Mouse (Mus musculus) frontal cortex, postnatal 36 days (tissue): ENCODE measurements around the gene Fsd2.

Source experiments
- DNase-seq, 2 experiments: peaks; one replicate each; pipeline ENCODE4 v3.0.0; 2022; ENCODE audit warnings: low spot score in 2 of 2

Fsd2 gene

DNA sequence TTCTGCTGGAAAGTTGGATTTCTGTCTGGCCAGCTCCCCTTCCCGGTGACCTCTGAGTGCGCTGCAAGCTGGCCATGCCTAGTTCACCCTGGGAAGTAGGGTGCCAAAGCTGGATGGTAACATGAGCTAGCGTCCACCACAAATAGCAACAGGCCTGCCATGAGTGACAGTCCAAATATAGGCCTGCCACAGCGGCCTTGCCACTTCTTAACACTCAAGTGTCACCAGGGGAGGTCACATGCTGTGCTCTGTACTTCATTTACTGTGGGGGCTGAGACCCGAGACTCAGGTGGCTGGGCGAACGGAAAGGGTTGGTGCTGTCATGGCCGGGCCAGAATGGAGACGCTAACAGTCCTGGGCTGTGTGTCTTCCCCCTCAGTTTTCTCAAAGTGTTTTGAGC is at the start of gene Fsd2:
TSS of gene Fsd2 (minus strand) at position 53 of the 400 bp plus-strand sequence.
- no peak for DNase-seq

GRCm38 (mm10) chr7:81615031-81615430 is 48.3 kb upstream of the Fsd2 start:
- no peak for DNase-seq

GRCm38 (mm10) chr7:81612856-81613635 is 46.3 kb upstream of the Fsd2 start:
- DNase-seq = no peak

- DNase-seq = no peak
Observed at GRCm38 (mm10) chr7:81610125-81610524, 43.4 kb upstream of the Fsd2 start.

DNA sequence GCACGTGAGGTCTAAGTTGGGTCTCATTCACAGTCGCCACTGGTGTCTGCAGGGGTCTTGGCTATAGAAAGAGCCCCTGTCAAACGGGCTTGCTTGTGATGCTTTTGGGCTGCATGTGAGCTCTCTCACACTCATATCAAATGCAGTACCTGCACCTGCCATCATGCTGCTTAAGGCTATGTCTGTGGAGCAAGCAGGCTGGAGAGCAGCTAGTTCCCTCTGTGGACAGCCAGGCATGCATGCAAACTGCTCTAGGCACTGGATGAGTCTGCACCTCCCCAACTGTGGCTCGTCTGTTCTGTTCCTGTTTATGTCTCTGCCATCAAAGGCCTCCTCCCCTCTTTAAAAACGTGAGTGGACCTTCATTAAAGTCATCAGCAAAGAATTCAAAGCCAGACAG is 39.7 kb upstream of the Fsd2 start:
- no peak for DNase-seq

- DNase-seq = no peak
Observed at GRCm38 (mm10) chr7:81605489-81605888, 38.7 kb upstream of the Fsd2 start.

- no peak for DNase-seq
Observed at GRCm38 (mm10) chr7:81604991-81605390, 38.2 kb upstream of the Fsd2 start.

GRCm38 (mm10) chr7:81599379-81600280 is 32.9 kb upstream of the Fsd2 start:
- peak; percentile 28 to 49 for DNase-seq

GRCm38 (mm10) chr7:81597660-81598059 is 30.9 kb upstream of the Fsd2 start:
- no peak for DNase-seq

GRCm38 (mm10) chr7:81596086-81596485 is 29.3 kb upstream of the Fsd2 start:
- DNase-seq = no peak

DNA sequence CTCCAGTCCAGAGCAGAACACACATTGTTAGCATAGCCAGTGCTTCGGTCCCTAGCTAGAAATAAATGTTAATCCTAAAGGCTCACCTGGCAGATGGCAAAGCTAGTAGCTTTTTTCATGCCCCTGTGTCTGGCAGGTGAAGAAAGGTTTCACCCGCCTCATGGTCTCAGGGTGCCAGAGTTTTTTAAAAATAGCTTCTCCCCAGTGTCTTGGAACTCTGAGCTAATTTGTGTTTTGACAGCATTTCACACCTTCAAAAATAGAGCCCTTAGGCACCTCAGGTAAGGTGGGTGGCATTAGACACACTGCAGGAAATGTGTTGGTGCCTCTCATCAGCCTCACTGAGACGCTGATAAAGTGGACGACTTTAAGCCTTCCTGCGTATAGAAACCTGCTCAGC is 28.3 kb upstream of the Fsd2 start:
- DNase-seq = no peak

- no peak for DNase-seq
Observed at GRCm38 (mm10) chr7:81593387-81593786, 26.6 kb upstream of the Fsd2 start.

DNA sequence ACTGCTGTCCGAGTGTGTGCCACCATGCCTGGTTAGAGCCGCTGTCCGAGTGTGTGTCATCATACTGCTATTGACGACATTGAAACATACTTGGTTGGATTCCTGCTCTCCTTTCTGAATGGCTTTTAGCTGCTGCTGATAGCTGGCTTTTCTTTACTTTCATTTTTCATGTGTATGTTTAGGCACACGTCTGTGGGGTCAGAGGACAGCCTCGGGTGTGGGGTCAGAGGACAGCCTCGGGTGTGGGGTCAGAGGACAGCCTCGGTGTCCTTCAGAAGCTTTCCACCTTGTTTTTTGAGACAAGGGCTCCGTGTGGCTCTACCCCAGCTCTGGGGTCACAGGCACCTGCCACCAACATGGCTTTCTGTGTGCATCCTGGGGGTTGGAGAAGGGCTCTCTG is 25.9 kb upstream of the Fsd2 start:
- no peak for DNase-seq

DNA sequence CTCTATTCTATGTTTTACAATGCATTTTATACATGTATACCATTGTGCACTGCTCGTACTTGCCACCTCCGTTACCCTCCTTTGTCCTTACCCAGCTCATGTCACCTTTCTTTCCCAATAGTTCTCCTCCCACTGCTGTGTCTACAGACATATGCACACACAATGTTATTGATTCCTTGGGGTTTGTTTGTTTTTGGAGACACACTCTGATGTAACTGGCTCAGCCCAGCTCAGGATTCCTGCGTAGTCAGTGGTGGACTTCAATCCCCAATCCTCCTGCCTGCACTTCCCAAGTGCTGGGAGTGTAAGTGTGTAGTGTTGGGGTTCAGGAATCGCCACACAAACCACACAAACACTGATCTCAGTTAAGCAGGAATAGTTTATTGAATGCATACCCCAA is 20.5 kb upstream of the Fsd2 start:
- DNase-seq = no peak

DNA sequence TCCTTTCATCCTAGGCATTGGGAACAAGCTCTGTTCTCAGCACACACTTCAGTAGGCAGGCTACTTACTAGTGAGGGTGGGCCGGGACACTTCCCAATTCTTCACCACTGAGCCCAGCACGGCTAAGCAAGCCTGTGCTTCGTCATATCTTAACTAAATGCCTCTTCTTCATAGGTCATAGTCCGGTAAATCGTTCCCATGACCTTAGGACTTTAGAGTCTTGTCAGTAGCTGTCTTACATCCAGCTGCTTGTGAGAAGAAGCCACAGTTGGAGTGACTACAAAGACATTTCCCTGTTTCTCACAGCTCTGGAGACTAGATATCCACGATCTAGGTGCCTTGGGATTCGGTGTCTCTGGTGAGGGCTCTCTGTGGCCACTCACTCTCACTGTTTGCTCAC is 18.6 kb upstream of the Fsd2 start:
- DNase-seq = no peak

GRCm38 (mm10) chr7:81583512-81583911 is 16.8 kb upstream of the Fsd2 start:
- DNase-seq = no peak

DNA sequence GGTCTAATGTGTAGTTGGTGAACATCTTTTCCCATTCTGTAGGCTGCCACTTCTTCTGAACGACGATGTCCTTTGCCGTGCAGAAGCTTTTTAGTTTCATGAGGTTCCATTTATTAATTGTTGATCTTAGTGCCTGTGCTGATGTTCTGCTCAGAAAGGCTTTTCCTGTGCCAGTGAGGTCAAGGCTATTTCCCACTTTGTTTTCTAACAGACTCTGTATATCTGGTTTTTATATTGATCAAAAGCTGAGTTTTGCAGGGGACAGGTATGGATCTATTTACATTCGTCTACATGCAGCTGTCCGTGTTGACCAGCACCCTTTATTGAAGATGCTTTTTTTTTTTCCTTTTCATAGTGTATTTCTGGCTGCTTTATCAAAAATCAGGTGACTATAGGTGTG is 12.6 kb upstream of the Fsd2 start:
- DNase-seq = no peak

GRCm38 (mm10) chr7:81578413-81578812 is 11.7 kb upstream of the Fsd2 start:
- DNase-seq = no peak

DNA sequence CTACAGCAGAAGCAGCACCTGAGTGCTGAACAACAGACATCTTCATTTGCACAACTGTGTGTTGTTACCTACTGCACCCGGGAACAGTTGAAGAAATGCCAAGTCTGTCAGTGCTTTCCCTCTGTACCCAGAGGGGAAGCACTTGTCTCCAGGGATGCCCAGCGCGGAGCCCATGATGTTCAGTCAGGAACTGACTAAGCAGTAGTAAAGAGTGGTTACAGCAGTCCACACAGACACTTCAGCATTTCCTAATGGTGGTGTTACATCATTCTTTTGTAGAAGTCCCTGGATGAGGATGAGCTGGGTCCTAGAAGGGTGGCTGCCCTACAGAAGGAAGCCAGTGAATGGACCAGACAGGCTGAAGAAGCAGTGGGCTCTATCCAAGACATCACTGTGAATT is 11.1 kb upstream of the Fsd2 start:
- DNase-seq = no peak

- no peak for DNase-seq
Observed at GRCm38 (mm10) chr7:81575606-81576005, 8.9 kb upstream of the Fsd2 start.

DNA sequence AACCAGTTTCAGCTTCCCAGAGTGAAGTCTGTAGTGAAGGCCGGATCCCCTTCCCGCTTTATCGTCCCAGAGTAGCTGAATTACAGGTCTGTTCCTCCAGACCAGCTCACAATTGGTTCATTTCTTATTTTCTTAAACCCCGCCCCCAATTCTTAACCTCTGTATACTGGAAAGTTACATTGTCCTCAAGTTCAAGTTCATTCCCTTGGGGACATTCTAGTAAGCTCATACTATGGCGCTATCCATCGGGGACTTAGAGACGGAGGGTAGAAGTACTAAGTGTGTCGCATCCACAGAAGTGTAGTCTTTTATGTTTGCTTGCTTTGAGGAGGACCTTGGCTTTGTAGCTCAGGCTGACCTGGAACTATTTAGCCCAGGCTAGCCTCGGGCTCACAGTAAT is 7.1 kb upstream of the Fsd2 start:
- no peak for DNase-seq

DNA sequence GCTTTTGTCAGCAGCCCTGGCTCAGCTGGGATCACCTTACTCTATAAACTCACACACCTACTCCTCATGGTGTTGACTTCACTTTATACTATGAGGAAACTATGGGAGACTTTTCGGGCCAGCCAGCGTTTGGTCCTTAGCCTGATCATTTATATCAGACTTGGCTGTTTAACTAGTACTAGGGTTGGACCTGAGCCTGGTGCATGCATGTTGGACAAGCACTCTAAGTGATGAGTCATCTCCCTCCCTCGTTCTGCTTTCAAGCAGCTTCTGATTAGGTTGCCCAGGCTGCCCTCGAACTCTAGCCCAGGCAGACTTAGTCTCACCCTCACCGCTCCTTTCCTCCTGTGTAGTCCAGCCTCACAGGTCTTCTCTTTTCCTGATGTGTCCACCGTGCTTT is 6.7 kb upstream of the Fsd2 start:
- DNase-seq = no peak
